Mouse (Mus musculus): ENCODE data around the gene Cyb5d1. TPM values are rescaled to one million over a fixed set of nuclear protein-coding genes. Genes with fewer than 3 reads are reported as not detected.

Gene Cyb5d1
- polyA plus RNA-seq, 1 experiment from 2014 or later = 23.9 TPM

GRCm38 (mm10) chr11:69369990-69370816 is 25.2 kb downstream of the Cyb5d1 start:
- Histone ChIP-seq H3K4me2 (replicated peaks; ENCODE audit: low read depth, low read length) (peak overlapping the region; percentile 84), H3K27ac (ENCODE audit: low read depth, low read length) (peak overlapping the region; percentile 100; the same call in 1 of the 2 replicates), H3K4me1 (ENCODE audit: control insufficient read depth, insufficient read depth, low read length) (peaks cover 33% of the 10 kb centered on the region), H3K36me3 (ENCODE audit: control insufficient read depth, insufficient read depth, low read length) (peaks cover 18% of the 10 kb centered on the region), H3K4me3 (ENCODE audit: low read length) (peak overlapping the region; percentile 94), H3K27me3 (ENCODE audit: control insufficient read depth, insufficient read depth, low read length) (no peaks in the 10 kb centered on the region), H3K9me3 (ENCODE audit: control insufficient read depth, low read length) (no peaks in the 10 kb centered on the region), H3K9ac (ENCODE audit: low read depth, low read length) (peak overlapping the region; percentile 100)
- 19% methylated on average over 2 of the region's 2 CpGs for WGBS
- ATAC-seq (ENCODE audit: low FRiP score, low TSS enrichment) = no peak

- Histone ChIP-seq H3K9me3 (ENCODE audit: control insufficient read depth, low read length) (no peaks in the 10 kb centered on the region), H3K4me3 (ENCODE audit: low read length) (peak within 1 kb of the TSS; percentile 94), H3K27ac (ENCODE audit: low read depth, low read length) (peak within 1 kb of the TSS; percentile 100), H3K4me2 (replicated peaks; ENCODE audit: low read depth, low read length) (peak within 1 kb of the TSS; percentile 84), H3K4me1 (ENCODE audit: control insufficient read depth, insufficient read depth, low read length) (peaks cover 41% of the 10 kb centered on the region), H3K9ac (ENCODE audit: low read depth, low read length) (peak within 1 kb of the TSS; percentile 100), H3K27me3 (ENCODE audit: control insufficient read depth, insufficient read depth, low read length) (no peaks in the 10 kb centered on the region), H3K36me3 (ENCODE audit: control insufficient read depth, insufficient read depth, low read length) (peaks cover 17% of the 10 kb centered on the region)
- no peak for ATAC-seq (ENCODE audit: low FRiP score, low TSS enrichment)
- WGBS = 1% methylated on average over 19 of the region's 34 CpGs
These were observed 26.0 kb downstream of the Cyb5d1 start, which contains the start of gene Chd3 for GRCm38 (mm10) chr11:69369215-69369989. Gene Chd3, minus strand, starts transcription at chr11:69369406.

GRCm38 (mm10) chr11:69368356-69369214 is 26.8 kb downstream of the Cyb5d1 start:
- H3K9ac ChIP-seq (ENCODE audit: low read depth, low read length) = peak overlapping the region; percentile 100
- peak; percentile 16 for ATAC-seq (ENCODE audit: low FRiP score, low TSS enrichment)
- H3K27me3 ChIP-seq (ENCODE audit: control insufficient read depth, insufficient read depth, low read length) = no peaks in the 10 kb centered on the region
- H3K36me3 ChIP-seq (ENCODE audit: control insufficient read depth, insufficient read depth, low read length) = peaks cover 17% of the 10 kb centered on the region
- 1% methylated on average over 57 of the region's 106 CpGs for WGBS
- H3K9me3 ChIP-seq (ENCODE audit: control insufficient read depth, low read length) = no peaks in the 10 kb centered on the region
- peak overlapping the region; percentile 100 for H3K27ac ChIP-seq (ENCODE audit: low read depth, low read length)
- peak overlapping the region; percentile 94 for H3K4me3 ChIP-seq (ENCODE audit: low read length)
- H3K4me2 ChIP-seq (replicated peaks; ENCODE audit: low read depth, low read length) = peak overlapping the region; percentile 84
- peaks cover 46% of the 10 kb centered on the region for H3K4me1 ChIP-seq (ENCODE audit: control insufficient read depth, insufficient read depth, low read length)

- H3K27me3 ChIP-seq (ENCODE audit: control insufficient read depth, insufficient read depth, low read length) = no peaks in the 10 kb centered on the region
- H3K27ac ChIP-seq (ENCODE audit: low read depth, low read length) = peak overlapping the region; percentile 100
- peaks cover 46% of the 10 kb centered on the region for H3K4me1 ChIP-seq (ENCODE audit: control insufficient read depth, insufficient read depth, low read length)
- peak; percentile 33 for ATAC-seq (ENCODE audit: low FRiP score, low TSS enrichment)
- peaks cover 17% of the 10 kb centered on the region for H3K36me3 ChIP-seq (ENCODE audit: control insufficient read depth, insufficient read depth, low read length)
- peak overlapping the region; percentile 100 for H3K9ac ChIP-seq (ENCODE audit: low read depth, low read length)
- H3K4me3 ChIP-seq (ENCODE audit: low read length) = peak overlapping the region; percentile 94
- peak overlapping the region; percentile 84 for H3K4me2 ChIP-seq (replicated peaks; ENCODE audit: low read depth, low read length)
- H3K9me3 ChIP-seq (ENCODE audit: control insufficient read depth, low read length) = no peaks in the 10 kb centered on the region
- WGBS = 1% methylated on average over 22 of the region's 22 CpGs
These were observed 27.6 kb downstream of the Cyb5d1 start for GRCm38 (mm10) chr11:69367616-69368355.

- WGBS = under 1% methylated on average over 22 of the region's 22 CpGs
- Histone ChIP-seq H3K27ac (ENCODE audit: low read depth, low read length) (peak overlapping the region; percentile 100), H3K4me3 (ENCODE audit: low read length) (peak overlapping the region; percentile 94), H3K9me3 (ENCODE audit: control insufficient read depth, low read length) (no peaks in the 10 kb centered on the region), H3K4me1 (ENCODE audit: control insufficient read depth, insufficient read depth, low read length) (peaks cover 41% of the 10 kb centered on the region), H3K36me3 (ENCODE audit: control insufficient read depth, insufficient read depth, low read length) (peaks cover 23% of the 10 kb centered on the region), H3K4me2 (replicated peaks; ENCODE audit: low read depth, low read length) (peak overlapping the region; percentile 84), H3K27me3 (ENCODE audit: control insufficient read depth, insufficient read depth, low read length) (no peaks in the 10 kb centered on the region), H3K9ac (ENCODE audit: low read depth, low read length) (peak overlapping the region; percentile 100)
- no peak for ATAC-seq (ENCODE audit: low FRiP score, low TSS enrichment)
These were observed 28.4 kb downstream of the Cyb5d1 start for GRCm38 (mm10) chr11:69366855-69367615.

GRCm38 (mm10) chr11:69366157-69366854 is 29.1 kb downstream of the Cyb5d1 start:
- peak overlapping the region; percentile 66 for H3K9ac ChIP-seq (ENCODE audit: low read depth, low read length)
- no peaks in the 10 kb centered on the region for H3K27me3 ChIP-seq (ENCODE audit: control insufficient read depth, insufficient read depth, low read length)
- H3K9me3 ChIP-seq (ENCODE audit: control insufficient read depth, low read length) = no peaks in the 10 kb centered on the region
- peak overlapping the region; percentile 84 for H3K4me2 ChIP-seq (replicated peaks; ENCODE audit: low read depth, low read length)
- 1% methylated on average over 26 of the region's 26 CpGs for WGBS
- peaks cover 30% of the 10 kb centered on the region for H3K36me3 ChIP-seq (ENCODE audit: control insufficient read depth, insufficient read depth, low read length)
- H3K4me3 ChIP-seq (ENCODE audit: low read length) = peak overlapping the region; percentile 94
- peak overlapping the region; percentile 100 for H3K27ac ChIP-seq (ENCODE audit: low read depth, low read length)
- peaks cover 34% of the 10 kb centered on the region for H3K4me1 ChIP-seq (ENCODE audit: control insufficient read depth, insufficient read depth, low read length)
- ATAC-seq (ENCODE audit: low FRiP score, low TSS enrichment) = peak; percentile 81

- Histone ChIP-seq H3K27me3 (ENCODE audit: control insufficient read depth, insufficient read depth, low read length) (no peaks in the 10 kb centered on the region), H3K9ac (ENCODE audit: low read depth, low read length) (peak overlapping the region; percentile 66), H3K9me3 (ENCODE audit: control insufficient read depth, low read length) (no peaks in the 10 kb centered on the region), H3K4me3 (ENCODE audit: low read length) (peak overlapping the region; percentile 94), H3K4me1 (ENCODE audit: control insufficient read depth, insufficient read depth, low read length) (peaks cover 28% of the 10 kb centered on the region), H3K36me3 (ENCODE audit: control insufficient read depth, insufficient read depth, low read length) (peaks cover 36% of the 10 kb centered on the region), H3K27ac (ENCODE audit: low read depth, low read length) (peak overlapping the region; percentile 100), H3K4me2 (replicated peaks; ENCODE audit: low read depth, low read length) (peak overlapping the region; percentile 84)
- ATAC-seq (ENCODE audit: low FRiP score, low TSS enrichment) = no peak
- WGBS = 12% methylated on average over 6 of the region's 6 CpGs
These were observed 29.7 kb downstream of the Cyb5d1 start for GRCm38 (mm10) chr11:69365722-69366121.
